Mouse (Mus musculus) forebrain, embryonic 13.5 days (tissue): Measurements from ENCODE around the gene Nfic. TPM values are rescaled to one million over a fixed set of nuclear protein-coding genes. Genes with fewer than 3 reads are reported as not detected.

Experiments used
- ATAC-seq: fragments of 200-750 bp; cut with Nextera tagmentation; 2 replicates; pipeline ENCODE4 v1.8.0; 2017
- H3K27ac ChIP-seq: fragments of 300-500 bp; sonication (generic); 2 replicates; pipeline ENCODE4 v1.5.1; 2015; ENCODE audit warnings: inconsistent platforms, mild to moderate bottlenecking, moderate library complexity
- H3K27me3 ChIP-seq: fragments of 300-500 bp; sonication (generic); 2 replicates; pipeline ENCODE4 v1.6.1; 2015; ENCODE audit warnings: mild to moderate bottlenecking, inconsistent platforms
- H3K36me3 ChIP-seq: fragments of 300-500 bp; sonication (generic); 2 replicates; pipeline ENCODE4 v1.6.1; 2015; ENCODE audit warnings: mild to moderate bottlenecking, inconsistent platforms; ENCODE audit not compliant: poor library complexity, severe bottlenecking
- H3K4me1 ChIP-seq: fragments of 300-500 bp; sonication (generic); 2 replicates; pipeline ENCODE4 v1.6.1; 2015; ENCODE audit warnings: inconsistent platforms
- H3K4me2 ChIP-seq: fragments of 300-500 bp; sonication (generic); 2 replicates; pipeline ENCODE4 v1.6.1; 2015; ENCODE audit warnings: inconsistent platforms, mild to moderate bottlenecking, moderate library complexity
- H3K4me3 ChIP-seq: fragments of 300-500 bp; sonication (generic); 2 replicates; pipeline ENCODE4 v1.5.1; 2015; ENCODE audit warnings: mild to moderate bottlenecking, inconsistent platforms
- H3K9ac ChIP-seq: fragments of 300-500 bp; sonication (generic); 2 replicates; pipeline ENCODE4 v1.6.1; 2015; ENCODE audit warnings: mild to moderate bottlenecking, inconsistent platforms
- H3K9me3 ChIP-seq: fragments of 300-500 bp; sonication (generic); replicated peaks from 2 replicates; pipeline ENCODE4 v1.6.1; 2016; ENCODE audit warnings: inconsistent platforms
- WGBS: fragments of 180-500 bp; shearing (Covaris S2); methylation state at CpG from one replicate; pipeline ENCODE4 v1.1.7; 2015; 5-methylcytosine and 5-hydroxymethylcytosine counted together
- polyA plus RNA-seq: library from polyadenylated mRNA; unstranded; fragments of >200 nt; fragmentation: Nextera tagmentation; extraction: Ambion mirVana; gene quantifications from 2 replicates; pipeline ENCODE4 v1.2.1, GENCODE M21; 2015

Nfic gene
- polyA plus RNA-seq, 1 experiment from 2014 or later, result 18.5 TPM

- Histone ChIP-seq H3K9me3 (no peaks in the 10 kb centered on the region), H3K9ac (peak overlapping the region; percentile 57), H3K4me3 (peak overlapping the region; percentile 32), H3K4me1 (peaks cover 42% of the 10 kb centered on the region), H3K27me3 (peaks cover 34% of the 10 kb centered on the region), H3K4me2 (peak overlapping the region; percentile 62), H3K36me3 (peaks cover 30% of the 10 kb centered on the region), H3K27ac (no peak overlapping the region)
- ATAC-seq, result no peak
- WGBS, result 9% methylated on average over 52 of the region's 54 CpGs
Measured at GRCm38 (mm10) chr10:81363436-81364346, 91.7 kb downstream of the Nfic start.

- H3K27me3 ChIP-seq, result peaks cover 34% of the 10 kb centered on the region
- H3K4me2 ChIP-seq, result no peak overlapping the region
- no peak for ATAC-seq
- H3K36me3 ChIP-seq, result peaks cover 18% of the 10 kb centered on the region
- 77% methylated on average over 12 of the region's 12 CpGs for WGBS
- no peak overlapping the region for H3K27ac ChIP-seq
- H3K4me1 ChIP-seq, result peaks cover 54% of the 10 kb centered on the region
- no peak overlapping the region for H3K9ac ChIP-seq
- no peak overlapping the region for H3K4me3 ChIP-seq
- H3K9me3 ChIP-seq, result no peaks in the 10 kb centered on the region
Measured at GRCm38 (mm10) chr10:81362336-81362949, 93.0 kb downstream of the Nfic start.

GRCm38 (mm10) chr10:81360721-81361120, 94.7 kb downstream of the Nfic start:
- Histone ChIP-seq H3K4me3 (no peak overlapping the region), H3K4me2 (no peak overlapping the region), H3K9ac (peak overlapping the region; percentile 26; the same call in 1 of the 2 replicates), H3K4me1 (peaks cover 50% of the 10 kb centered on the region), H3K27me3 (peaks cover 31% of the 10 kb centered on the region), H3K36me3 (peaks cover 4% of the 10 kb centered on the region; the same call in 1 of the 2 replicates), H3K27ac (no peak overlapping the region), H3K9me3 (no peaks in the 10 kb centered on the region)
- 76% methylated on average over 8 of the region's 8 CpGs for WGBS
- no peak for ATAC-seq

GRCm38 (mm10) chr10:81358841-81359240, 96.6 kb downstream of the Nfic start:
- H3K4me3 ChIP-seq, result no peak overlapping the region
- H3K27ac ChIP-seq, result no peak overlapping the region
- peaks cover 31% of the 10 kb centered on the region for H3K4me1 ChIP-seq
- H3K9ac ChIP-seq, result 0 out of 2 replicates have a peak overlapping the region, but pooled peaks have one; percentile 4
- 58% methylated on average over 1 of the region's 1 CpGs for WGBS
- H3K36me3 ChIP-seq, result peaks cover 4% of the 10 kb centered on the region; the same call in 1 of the 2 replicates
- peak overlapping the region; percentile 98 for H3K4me2 ChIP-seq
- peaks cover 12% of the 10 kb centered on the region for H3K27me3 ChIP-seq
- no peak for ATAC-seq
- H3K9me3 ChIP-seq, result no peaks in the 10 kb centered on the region

GRCm38 (mm10) chr10:81358209-81358608, 97.2 kb downstream of the Nfic start:
- WGBS, result 39% methylated on average over 4 of the region's 4 CpGs
- Histone ChIP-seq H3K4me3 (peak overlapping the region; percentile 75), H3K9ac (peak overlapping the region; percentile 84), H3K27ac (no peak overlapping the region), H3K27me3 (peaks cover 6% of the 10 kb centered on the region), H3K4me1 (peaks cover 25% of the 10 kb centered on the region), H3K9me3 (no peaks in the 10 kb centered on the region), H3K36me3 (peaks cover 4% of the 10 kb centered on the region; the same call in 1 of the 2 replicates), H3K4me2 (peak overlapping the region; percentile 98)
- no peak for ATAC-seq

- ATAC-seq, result peak; percentile 94
Measured at GRCm38 (mm10) chr10:81356991-81357844, 98.2 kb downstream of the Nfic start, which contains the start of gene Mfsd12. Mfsd12 (plus strand) TSS chr10:81357491.

GRCm38 (mm10) chr10:81356352-81356990, 99.0 kb downstream of the Nfic start:
- H3K9ac ChIP-seq, result no peak overlapping the region
- H3K4me1 ChIP-seq, result peaks cover 23% of the 10 kb centered on the region
- ATAC-seq, result no peak
- no peak overlapping the region for H3K4me3 ChIP-seq
- H3K4me2 ChIP-seq, result peak overlapping the region; percentile 98
- H3K27ac ChIP-seq, result no peak overlapping the region
- 53% methylated on average over 12 of the region's 12 CpGs for WGBS
- no peaks in the 10 kb centered on the region for H3K9me3 ChIP-seq
- H3K27me3 ChIP-seq, result no peaks in the 10 kb centered on the region
- H3K36me3 ChIP-seq, result peaks cover 4% of the 10 kb centered on the region; the same call in 1 of the 2 replicates

More at GRCm38 (mm10) chr10:81356991-81357844, 98.2 kb downstream of the Nfic start, which contains the start of gene Mfsd12:
- peaks cover 23% of the 10 kb centered on the region for H3K4me1 ChIP-seq
- WGBS, result 3% methylated on average over 59 of the region's 79 CpGs
- H3K9ac ChIP-seq, result peak within 1 kb of the TSS; percentile 84
- H3K4me2 ChIP-seq, result peak within 1 kb of the TSS; percentile 98
- H3K36me3 ChIP-seq, result peaks cover 4% of the 10 kb centered on the region; the same call in 1 of the 2 replicates
- no peaks in the 10 kb centered on the region for H3K9me3 ChIP-seq
- no peaks in the 10 kb centered on the region for H3K27me3 ChIP-seq
- H3K4me3 ChIP-seq, result peak within 1 kb of the TSS; percentile 75
- no peak within 1 kb of the TSS for H3K27ac ChIP-seq

GRCm38 (mm10) chr10:81355533-81355932, 99.9 kb downstream of the Nfic start:
- Histone ChIP-seq H3K9ac (no peak overlapping the region), H3K27ac (no peak overlapping the region), H3K4me1 (peaks cover 26% of the 10 kb centered on the region), H3K9me3 (no peaks in the 10 kb centered on the region), H3K4me3 (no peak overlapping the region), H3K4me2 (no peak overlapping the region), H3K27me3 (no peaks in the 10 kb centered on the region), H3K36me3 (0 out of 2 replicates have a peak, but pooled peaks cover 4% of the 10 kb centered on the region)
- no peak for ATAC-seq
- WGBS, result 88% methylated on average over 4 of the region's 4 CpGs

GRCm38 (mm10) chr10:81354738-81355477, 100.5 kb downstream of the Nfic start:
- Histone ChIP-seq H3K4me3 (no peak overlapping the region), H3K4me1 (peaks cover 26% of the 10 kb centered on the region), H3K27me3 (no peaks in the 10 kb centered on the region), H3K9me3 (no peaks in the 10 kb centered on the region), H3K36me3 (no peaks in the 10 kb centered on the region), H3K9ac (0 out of 2 replicates have a peak overlapping the region, but pooled peaks have one; percentile 1), H3K27ac (no peak overlapping the region), H3K4me2 (no peak overlapping the region)
- WGBS, result 68% methylated on average over 9 of the region's 9 CpGs
- no peak for ATAC-seq

- Histone ChIP-seq H3K4me1 (peaks cover 29% of the 10 kb centered on the region), H3K36me3 (peaks cover 10% of the 10 kb centered on the region), H3K4me3 (no peak overlapping the region), H3K27me3 (0 out of 2 replicates have a peak, but pooled peaks cover 14% of the 10 kb centered on the region), H3K27ac (no peak overlapping the region), H3K4me2 (no peak overlapping the region), H3K9me3 (no peaks in the 10 kb centered on the region), H3K9ac (no peak overlapping the region)
- 29% methylated on average over 9 of the region's 9 CpGs for WGBS
- ATAC-seq, result no peak
Measured at GRCm38 (mm10) chr10:81351678-81352291, 103.7 kb downstream of the Nfic start.
